Mouse (Mus musculus) embryonic facial prominence, embryonic 15.5 days (tissue): ENCODE results near the gene Gm42417. TPM values are rescaled to one million over a fixed set of nuclear protein-coding genes. Genes with fewer than 3 reads are reported as not detected.

Experiments
- ATAC-seq: fragments of 200-750 bp; cut with Nextera tagmentation; 2 replicates; pipeline ENCODE4 v1.8.0; 2017; ENCODE audit warnings: low read depth, moderate TSS enrichment; ENCODE audit not compliant: insufficient number of reproducible peaks, low FRiP score, low TSS enrichment
- H3K27ac ChIP-seq: fragments of 300-500 bp; sonication (generic); replicated peaks from 2 replicates; pipeline ENCODE4 v1.5.1; 2015; ENCODE audit warnings: mild to moderate bottlenecking, inconsistent platforms
- H3K27me3 ChIP-seq: fragments of 300-500 bp; sonication (generic); 2 replicates; pipeline ENCODE4 v1.6.1; 2015; ENCODE audit warnings: inconsistent platforms
- H3K36me3 ChIP-seq: fragments of 300-500 bp; sonication (generic); 2 replicates; pipeline ENCODE4 v1.6.1; 2015; ENCODE audit warnings: mild to moderate bottlenecking, inconsistent platforms
- H3K4me1 ChIP-seq: fragments of 300-500 bp; sonication (generic); 2 replicates; pipeline ENCODE4 v1.6.1; 2015; ENCODE audit warnings: inconsistent platforms
- H3K4me2 ChIP-seq: fragments of 300-500 bp; sonication (generic); replicated peaks from 2 replicates; pipeline ENCODE4 v1.6.1; 2015; ENCODE audit warnings: mild to moderate bottlenecking, inconsistent platforms
- H3K4me3 ChIP-seq: fragments of 300-500 bp; sonication (generic); replicated peaks from 2 replicates; pipeline ENCODE4 v1.5.1; 2015; ENCODE audit warnings: mild to moderate bottlenecking, inconsistent platforms
- H3K9ac ChIP-seq: fragments of 300-500 bp; sonication (generic); 2 replicates; pipeline ENCODE4 v1.6.1; 2015; ENCODE audit warnings: inconsistent platforms
- H3K9me3 ChIP-seq: fragments of 300-500 bp; sonication (generic); replicated peaks from 2 replicates; pipeline ENCODE4 v1.6.1; 2016; ENCODE audit warnings: inconsistent platforms
- WGBS: fragments of 180-500 bp; shearing (Covaris S2); methylation state at CpG from one replicate; pipeline ENCODE4 v1.1.7; 2015; 5-methylcytosine and 5-hydroxymethylcytosine counted together
- polyA plus RNA-seq: library from polyadenylated mRNA; unstranded; fragments of >200 nt; fragmentation: Nextera tagmentation; extraction: Ambion mirVana; gene quantifications from 2 replicates; pipeline ENCODE4 v1.2.1, GENCODE M21; 2015

Gm42417 gene
- 0.25 and 0.40 TPM in 2 replicates for polyA plus RNA-seq

DNA sequence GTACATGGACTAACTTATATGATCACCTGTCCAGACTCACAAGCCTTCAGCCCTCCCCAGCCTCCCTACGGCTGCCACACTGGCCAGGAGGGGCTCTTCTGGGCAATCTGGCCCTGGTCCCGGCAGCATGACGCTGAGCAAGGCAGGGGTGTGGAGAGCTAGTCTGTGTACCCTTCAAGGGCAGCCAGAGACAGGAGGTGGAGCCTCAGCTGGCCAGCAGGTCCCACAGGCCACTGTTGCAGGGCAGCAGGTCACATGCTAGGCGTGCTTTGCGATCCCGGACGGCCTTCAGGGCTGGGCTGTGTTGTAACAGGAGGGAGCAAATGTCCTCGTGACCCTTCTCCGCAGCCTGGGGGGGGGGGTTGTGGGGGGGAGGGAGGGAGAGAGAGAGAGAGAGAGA lies at the start of gene Gm42417:
Gene Gm42417, minus strand, starts transcription at position 244 of the 400 bp plus-strand sequence.
- H3K9me3 ChIP-seq, result no peaks in the 10 kb centered on the region
- H3K27me3 ChIP-seq, result no peaks in the 10 kb centered on the region
- H3K27ac ChIP-seq, result no peak within 1 kb of the TSS
- no peak within 1 kb of the TSS for H3K4me2 ChIP-seq
- H3K4me1 ChIP-seq, result peaks cover 9% of the 10 kb centered on the region
- no peak within 1 kb of the TSS for H3K4me3 ChIP-seq
- no peak for ATAC-seq
- peaks cover 37% of the 10 kb centered on the region for H3K36me3 ChIP-seq
- no peak within 1 kb of the TSS for H3K9ac ChIP-seq
- 56% methylated on average over 9 of the region's 9 CpGs for WGBS

DNA sequence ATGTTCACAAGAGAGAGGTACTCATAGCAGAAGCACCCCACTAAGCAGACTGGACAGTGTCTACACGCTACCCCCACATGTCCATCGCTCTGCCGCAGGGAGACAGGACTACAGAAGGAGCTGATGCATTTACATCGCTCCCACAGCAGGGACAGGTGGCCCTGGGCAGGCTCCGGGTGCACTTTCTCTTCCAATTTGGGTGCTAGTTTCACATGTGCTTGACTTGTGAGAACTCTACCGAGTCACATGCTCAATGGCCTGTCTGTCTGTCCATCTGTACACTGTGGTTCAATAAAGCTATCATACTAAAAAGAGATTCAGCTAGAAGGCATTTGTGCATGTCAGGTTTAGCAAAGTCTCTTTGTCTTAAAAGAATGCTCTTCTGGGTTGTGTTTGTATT lies 48.6 kb upstream of the Gm42417 start:
- Histone ChIP-seq H3K4me2 (no peak overlapping the region), H3K36me3 (no peaks in the 10 kb centered on the region), H3K4me3 (no peak overlapping the region), H3K27ac (peak overlapping the region; percentile 81), H3K27me3 (no peaks in the 10 kb centered on the region), H3K9me3 (no peaks in the 10 kb centered on the region), H3K4me1 (peaks cover 46% of the 10 kb centered on the region), H3K9ac (no peak overlapping the region)
- WGBS, result 86% methylated on average over 6 of the region's 6 CpGs
- ATAC-seq, result no peak

DNA sequence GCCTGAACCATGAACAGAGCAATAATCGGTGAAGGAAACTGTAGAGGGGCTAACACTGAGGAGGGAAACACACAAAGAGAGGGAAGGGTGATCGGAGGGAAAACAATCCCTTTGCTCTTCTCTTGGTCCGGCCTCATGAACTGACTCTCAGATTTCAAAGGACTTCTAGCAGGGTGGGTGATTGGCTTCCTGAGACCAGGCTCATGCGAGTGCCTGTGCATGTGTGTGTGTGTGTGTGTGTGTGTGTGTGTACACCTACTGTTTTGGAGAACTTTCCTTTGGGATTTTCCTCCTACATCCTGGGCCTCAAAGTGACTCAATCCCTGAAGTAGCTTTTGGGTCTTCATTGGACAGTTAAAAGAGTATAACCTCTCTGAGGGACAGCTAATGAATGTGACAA lies 47.1 kb upstream of the Gm42417 start:
- no peak overlapping the region for H3K4me3 ChIP-seq
- peaks cover 55% of the 10 kb centered on the region for H3K4me1 ChIP-seq
- no peak overlapping the region for H3K27ac ChIP-seq
- 31% methylated on average over 4 of the region's 4 CpGs for WGBS
- H3K4me2 ChIP-seq, result no peak overlapping the region
- H3K9me3 ChIP-seq, result no peaks in the 10 kb centered on the region
- H3K27me3 ChIP-seq, result no peaks in the 10 kb centered on the region
- H3K36me3 ChIP-seq, result no peaks in the 10 kb centered on the region
- ATAC-seq, result no peak
- H3K9ac ChIP-seq, result no peak overlapping the region

DNA sequence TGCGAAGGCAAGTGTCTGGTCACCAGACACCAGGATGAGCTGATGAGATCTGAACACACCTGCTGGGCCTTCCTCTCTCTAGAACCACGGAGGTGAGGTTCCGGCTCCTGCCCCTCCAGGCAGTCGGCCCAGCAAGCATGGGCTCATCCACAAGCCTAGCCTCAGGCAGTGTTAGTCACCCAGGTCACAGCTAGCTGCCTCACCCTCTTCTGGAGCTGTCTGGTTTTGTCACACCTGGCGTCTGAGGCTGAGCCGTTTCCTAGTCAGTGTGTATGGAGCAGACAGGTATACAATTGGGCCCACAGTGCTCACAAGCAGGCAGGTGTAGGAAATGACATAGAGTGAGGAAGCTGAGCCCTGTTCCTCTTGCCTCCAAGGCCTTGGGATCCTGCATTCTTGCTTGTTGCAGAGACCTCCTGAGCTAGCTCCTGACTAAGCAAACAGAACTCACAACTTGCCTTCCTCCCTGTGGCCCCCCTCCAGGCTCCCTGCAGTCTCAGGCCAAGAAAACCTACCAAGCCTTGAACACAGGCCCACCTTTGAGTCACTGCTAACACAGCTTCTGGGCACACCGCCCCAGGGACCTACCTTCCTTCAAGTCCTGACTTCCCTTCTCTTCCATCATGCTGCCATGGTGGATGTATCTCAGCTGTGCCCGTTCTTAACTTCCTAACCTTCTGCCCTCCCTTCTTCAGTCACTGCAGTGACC lies 44.3 kb upstream of the Gm42417 start:
- Histone ChIP-seq H3K4me1 (peaks cover 54% of the 10 kb centered on the region), H3K27me3 (no peaks in the 10 kb centered on the region)

DNA sequence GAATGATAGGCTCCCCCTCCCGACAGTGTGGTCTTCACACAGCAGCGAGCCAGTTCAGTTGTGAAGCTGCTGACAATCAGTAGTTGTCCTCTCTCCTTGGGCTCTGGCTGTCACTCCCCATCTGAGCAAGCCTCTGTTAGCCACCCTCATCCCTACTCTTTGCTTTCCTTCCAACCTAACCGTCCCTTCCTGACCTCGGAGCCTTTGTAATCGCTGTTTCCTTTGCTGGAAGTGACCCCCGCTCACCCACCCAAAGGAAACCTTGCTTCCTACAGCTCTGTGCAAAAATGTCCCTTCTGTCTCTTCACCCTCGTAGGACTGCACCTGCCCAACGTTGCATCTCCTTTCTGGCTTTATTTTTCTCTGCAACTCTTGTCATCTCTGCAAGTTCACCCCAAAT lies 43.0 kb upstream of the Gm42417 start:
- no peak for ATAC-seq
- WGBS, result 72% methylated on average over 8 of the region's 8 CpGs
- Histone ChIP-seq H3K9me3 (no peaks in the 10 kb centered on the region), H3K27me3 (no peaks in the 10 kb centered on the region), H3K4me1 (peaks cover 44% of the 10 kb centered on the region), H3K4me3 (no peak overlapping the region), H3K27ac (0 out of 2 replicates have a peak overlapping the region, but pooled peaks have one; percentile 34), H3K36me3 (no peaks in the 10 kb centered on the region), H3K9ac (no peak overlapping the region), H3K4me2 (no peak overlapping the region)

More for the DNA sequence above, 44.3 kb upstream of the Gm42417 start:
- H3K9ac ChIP-seq, result no peak overlapping the region
- 60% methylated on average over 8 of the region's 8 CpGs for WGBS
- no peaks in the 10 kb centered on the region for H3K36me3 ChIP-seq
- no peak overlapping the region for H3K27ac ChIP-seq
- ATAC-seq, result no peak
- H3K4me2 ChIP-seq, result no peak overlapping the region
- H3K4me3 ChIP-seq, result no peak overlapping the region
- no peaks in the 10 kb centered on the region for H3K9me3 ChIP-seq

DNA sequence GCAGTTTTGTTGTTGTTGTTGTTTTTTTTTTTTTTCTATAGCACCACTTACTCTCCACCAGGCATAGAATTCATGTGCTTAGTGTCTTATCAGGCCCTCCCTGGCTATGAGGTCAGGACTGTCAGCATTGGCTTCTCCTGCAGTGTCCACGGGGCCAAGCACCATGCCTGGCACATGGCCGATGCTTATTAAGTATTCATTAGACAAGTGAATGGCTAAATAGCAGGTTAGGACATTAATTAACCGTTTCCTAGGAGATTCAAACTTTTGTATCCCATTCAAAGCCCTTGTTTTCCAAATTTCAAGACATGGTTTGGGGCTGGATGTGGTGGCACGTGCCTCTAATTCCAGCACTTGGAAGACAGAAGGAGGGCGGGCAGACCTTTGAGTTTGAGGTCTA lies 42.0 kb upstream of the Gm42417 start:
- Histone ChIP-seq H3K4me3 (no peak overlapping the region), H3K36me3 (no peaks in the 10 kb centered on the region), H3K4me1 (peaks cover 50% of the 10 kb centered on the region), H3K4me2 (no peak overlapping the region), H3K9me3 (no peaks in the 10 kb centered on the region), H3K27me3 (no peaks in the 10 kb centered on the region), H3K27ac (peak overlapping the region; percentile 91), H3K9ac (no peak overlapping the region)
- ATAC-seq, result no peak
- WGBS, result 78% methylated on average over 5 of the region's 5 CpGs

DNA sequence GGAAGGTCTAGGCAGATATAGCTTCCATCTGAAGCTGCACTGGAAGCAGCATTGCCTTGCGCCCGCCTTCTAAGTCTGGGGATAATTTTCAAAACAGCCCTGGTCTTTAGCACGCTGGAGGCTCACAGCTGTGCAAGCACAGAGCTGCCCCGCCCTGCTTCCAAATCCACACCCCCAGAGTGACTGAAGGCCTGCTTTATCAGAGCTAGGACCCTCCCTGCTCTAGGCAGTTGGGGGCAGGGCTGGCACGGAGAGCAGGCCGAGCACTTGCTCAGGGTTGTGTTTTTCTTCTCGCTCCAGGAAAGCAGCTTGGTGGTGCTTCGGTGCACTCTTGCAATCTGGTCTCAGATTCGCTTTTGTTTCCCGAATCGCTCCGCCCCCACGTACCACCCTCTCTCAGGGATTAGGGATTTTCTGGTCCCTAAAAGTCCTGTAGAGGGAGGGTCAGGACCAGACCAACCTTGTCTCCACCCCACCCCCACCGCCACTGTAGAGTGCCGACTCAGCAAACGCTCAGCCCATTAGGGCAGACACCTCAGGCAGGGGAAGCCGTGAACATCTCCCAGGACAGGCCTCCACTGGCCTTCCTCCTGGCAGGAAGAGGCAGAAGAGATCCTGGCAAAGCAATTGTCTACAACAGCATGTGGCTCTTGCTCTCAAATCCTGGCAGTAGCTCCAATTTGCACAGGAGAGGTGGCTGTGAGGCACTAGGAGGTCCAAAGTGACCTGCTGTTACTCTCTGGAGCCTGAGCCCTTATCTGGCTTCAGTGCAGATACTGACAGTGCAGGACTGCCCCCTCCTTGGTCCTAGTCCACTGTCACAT lies 41.4 kb upstream of the Gm42417 start:
- Histone ChIP-seq H3K9me3 (no peaks in the 10 kb centered on the region), H3K27me3 (no peaks in the 10 kb centered on the region), H3K4me2 (peak overlapping the region; percentile 52), H3K4me3 (peak overlapping the region; percentile 20), H3K36me3 (no peaks in the 10 kb centered on the region), H3K4me1 (peaks cover 57% of the 10 kb centered on the region), H3K27ac (peak overlapping the region; percentile 91), H3K9ac (0 out of 2 replicates have a peak overlapping the region, but pooled peaks have one; percentile 16)
- 2% methylated on average over 17 of the region's 17 CpGs for WGBS
- ATAC-seq, result peak; percentile 88

DNA sequence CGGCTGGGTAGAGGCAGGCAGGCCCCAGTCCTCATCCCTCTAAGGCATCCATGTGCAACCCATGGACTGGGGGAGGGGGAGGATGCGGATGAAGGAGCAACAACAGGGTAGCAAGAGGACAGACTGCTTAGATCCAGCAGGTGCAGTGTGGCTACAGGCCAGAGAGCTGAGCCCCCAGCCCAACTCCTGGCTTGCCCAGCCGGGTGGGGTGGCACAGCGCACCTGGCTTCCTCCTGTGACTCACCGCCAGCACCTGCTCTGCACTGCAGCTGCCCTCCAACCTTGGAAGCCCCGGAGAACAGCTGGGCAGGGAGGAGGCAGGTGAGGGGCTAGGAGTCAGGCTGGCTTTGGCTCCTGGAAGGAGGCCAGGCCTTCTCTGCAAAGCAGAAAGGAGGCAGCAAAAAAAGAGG lies 40.8 kb upstream of the Gm42417 start:
- peaks cover 62% of the 10 kb centered on the region for H3K4me1 ChIP-seq
- H3K4me3 ChIP-seq, result peak overlapping the region; percentile 20
- peak; percentile 52 for ATAC-seq
- H3K27me3 ChIP-seq, result no peaks in the 10 kb centered on the region
- no peaks in the 10 kb centered on the region for H3K36me3 ChIP-seq
- H3K27ac ChIP-seq, result peak overlapping the region; percentile 91
- WGBS, result 13% methylated on average over 6 of the region's 6 CpGs
- no peak overlapping the region for H3K9ac ChIP-seq
- no peaks in the 10 kb centered on the region for H3K9me3 ChIP-seq
- H3K4me2 ChIP-seq, result peak overlapping the region; percentile 52

DNA sequence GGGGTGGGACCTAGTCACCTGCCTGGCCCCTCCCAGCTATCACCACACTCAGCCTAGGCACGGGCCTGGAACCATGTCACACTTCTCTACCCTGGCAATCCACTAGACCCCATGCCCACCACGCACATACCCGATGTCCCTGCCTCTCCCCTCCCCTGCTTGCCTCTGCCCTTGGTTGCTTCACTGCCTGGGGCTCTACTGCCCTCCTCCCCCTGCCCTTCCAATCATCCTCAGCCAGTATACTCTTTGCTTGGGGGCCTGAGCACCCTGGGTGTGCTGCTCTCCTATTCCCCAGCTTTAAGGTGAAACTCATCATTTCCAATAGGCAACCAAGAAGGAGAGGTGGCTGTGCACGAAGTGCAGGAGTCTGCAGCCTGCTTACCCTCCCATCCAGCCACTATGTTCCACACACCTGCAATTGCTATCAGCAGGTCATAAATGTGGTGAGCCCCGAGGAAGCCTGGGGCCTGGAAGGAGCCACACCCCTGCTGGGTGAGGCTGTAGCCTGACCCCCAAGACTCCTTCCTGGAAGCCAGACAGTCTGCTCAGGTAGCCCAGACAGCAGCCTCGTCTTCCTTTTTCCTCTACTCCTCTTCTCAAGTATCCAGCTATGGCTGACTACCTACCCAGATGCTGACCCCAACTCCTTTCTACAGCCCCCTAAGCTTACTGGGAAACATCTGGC lies 37.9 kb upstream of the Gm42417 start:
- Histone ChIP-seq H3K4me2 (no peak overlapping the region), H3K9me3 (no peaks in the 10 kb centered on the region), H3K9ac (no peak overlapping the region), H3K4me3 (no peak overlapping the region), H3K27me3 (no peaks in the 10 kb centered on the region), H3K4me1 (peaks cover 83% of the 10 kb centered on the region), H3K27ac (no peak overlapping the region), H3K36me3 (no peaks in the 10 kb centered on the region)
- 66% methylated on average over 6 of the region's 6 CpGs for WGBS
- no peak for ATAC-seq

DNA sequence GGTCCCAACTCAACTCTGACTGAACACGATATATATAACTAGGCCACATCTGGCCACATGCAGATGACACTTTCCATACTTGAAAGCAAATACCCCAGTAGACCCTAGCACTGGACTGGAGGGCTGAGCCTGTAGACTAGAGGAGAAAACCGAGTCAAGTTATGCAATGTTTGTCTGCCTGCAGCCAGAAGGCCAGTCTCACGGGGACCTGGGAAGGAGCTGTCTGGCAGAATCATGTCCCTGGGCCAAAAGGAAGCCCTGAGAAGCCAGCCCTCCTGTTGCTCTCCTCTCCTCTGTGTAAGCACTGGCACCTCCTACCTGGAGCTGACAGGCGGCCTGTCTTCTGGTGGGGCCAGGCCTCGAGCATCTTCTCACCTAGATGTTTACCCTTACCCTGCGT lies 36.1 kb upstream of the Gm42417 start:
- no peak for ATAC-seq
- H3K4me1 ChIP-seq, result peaks cover 70% of the 10 kb centered on the region
- H3K9ac ChIP-seq, result no peak overlapping the region
- no peaks in the 10 kb centered on the region for H3K9me3 ChIP-seq
- WGBS, result 51% methylated on average over 6 of the region's 6 CpGs
- H3K4me3 ChIP-seq, result no peak overlapping the region
- no peaks in the 10 kb centered on the region for H3K27me3 ChIP-seq
- no peak overlapping the region; the same call in 1 of the 2 replicates for H3K27ac ChIP-seq
- H3K4me2 ChIP-seq, result no peak overlapping the region
- no peaks in the 10 kb centered on the region for H3K36me3 ChIP-seq
